Mouse (Mus musculus): Measurements from ENCODE around the gene E2f8. TPM values are rescaled to one million over a fixed set of nuclear protein-coding genes. Genes with fewer than 3 reads are reported as not detected.

E2f8 gene
- total and polyA plus RNA-seq, 3 experiments = 2.6 to 17.1 (median 3.8) TPM

- Histone ChIP-seq H3K4me1 (ENCODE audit: control insufficient read depth in 1 of 2, insufficient read depth in 2 of 2) (peaks cover 5 to 25% of the 10 kb centered on the region in 2 experiments; a peak in 2 of 4 replicates), H3K36me3 (replicated peaks in 1 of 2; ENCODE audit: control insufficient read depth in 1 of 2, insufficient read depth in 1 of 2, low read length in 1 of 2) (no peaks in the 10 kb centered on the region), H3K9ac (ENCODE audit: insufficient read depth, low read depth) (no peak overlapping the region), H3K27me3 (replicated peaks) (no peaks in the 10 kb centered on the region), H3K9me3 (replicated peaks; ENCODE audit: low read length) (no peaks in the 10 kb centered on the region), H3K4me3 (replicated peaks in 1 of 3; ENCODE audit: low read depth in 2 of 3, low read length in 2 of 3, poor library complexity in 1 of 3) (peak overlapping the region in 1 of 3 experiments; percentile 17), H3K4me2 (ENCODE audit: insufficient read depth, low read depth, poor library complexity, severe bottlenecking) (peak overlapping the region; percentile 73), H3K79me2 (replicated peaks; ENCODE audit: control insufficient read depth, extremely low read depth, insufficient read depth, poor library complexity, severe bottlenecking) (no peaks in the 10 kb centered on the region), H3K27ac (ENCODE audit: insufficient read depth, low read depth) (no peak overlapping the region)
- TF ChIP-seq POLR2A (IDR thresholded peaks at IDR 0.05; ENCODE audit: low read depth, low read length) (no peak; the same call in 1 of the 2 replicates), ELF1 (IDR thresholded peaks at IDR 0.05; ENCODE audit: low read depth, low read length) (no peak), HCFC1 (IDR thresholded peaks at IDR 0.05; ENCODE audit: low read depth, low read length) (no peak), MAZ (IDR thresholded peaks at IDR 0.05; ENCODE audit: low read depth, low read length) (no peak), NELFE (IDR thresholded peaks at IDR 0.05; ENCODE audit: low read depth, low read length) (no peak), KAT2A (IDR thresholded peaks at IDR 0.05; ENCODE audit: insufficient replicate concordance, low read length) (no peak), ZKSCAN1 (IDR thresholded peaks at IDR 0.05; ENCODE audit: borderline replicate concordance, low read depth, low read length) (no peak), MAFK (IDR thresholded peaks at IDR 0.05; ENCODE audit: insufficient replicate concordance, low read length) (no peak)
- no peak for DNase-seq (ENCODE audit: extremely low read depth)
- dilution Hi-C loops (cut with MboI; ENCODE audit: extremely low pct_ligation_motif_present, extremely low pct_unique_long_range_greater_than_20kb, low sequenced_read_pairs) = no loop called here
- in situ Hi-C loops (cut with MboI; ENCODE audit: low pct_ligation_motif_present, low pct_unique_long_range_greater_than_20kb, low sequenced_read_pairs) = no loop called here
Measured at GRCm38 (mm10) chr7:48909342-48909671, 27.9 kb upstream of the E2f8 start.

- Histone ChIP-seq H3K4me2 (ENCODE audit: insufficient read depth, low read depth, poor library complexity, severe bottlenecking) (peak within 1 kb of the TSS; percentile 73), H3K27me3 (replicated peaks) (no peaks in the 10 kb centered on the region), H3K4me1 (ENCODE audit: control insufficient read depth in 1 of 2, insufficient read depth in 2 of 2) (peaks cover 5 to 25% of the 10 kb centered on the region in 2 experiments; a peak in 2 of 4 replicates), H3K9ac (ENCODE audit: insufficient read depth, low read depth) (0 out of 2 replicates have a peak within 1 kb of the TSS, but pooled peaks have one; percentile 5), H3K27ac (ENCODE audit: insufficient read depth, low read depth) (0 out of 2 replicates have a peak within 1 kb of the TSS, but pooled peaks have one; percentile 2), H3K36me3 (replicated peaks in 1 of 2; ENCODE audit: control insufficient read depth in 1 of 2, insufficient read depth in 1 of 2, low read length in 1 of 2) (no peaks in the 10 kb centered on the region), H3K79me2 (replicated peaks; ENCODE audit: control insufficient read depth, extremely low read depth, insufficient read depth, poor library complexity, severe bottlenecking) (no peaks in the 10 kb centered on the region), H3K9me3 (replicated peaks; ENCODE audit: low read length) (no peaks in the 10 kb centered on the region), H3K4me3 (replicated peaks in 1 of 3; ENCODE audit: low read depth in 2 of 3, low read length in 2 of 3, poor library complexity in 1 of 3) (peak within 1 kb of the TSS in 2 of 3 experiments; percentile 0 to 17)
- peak; percentile 73 for DNase-seq (ENCODE audit: extremely low read depth)
- in situ Hi-C loops (cut with MboI; ENCODE audit: low pct_ligation_motif_present, low pct_unique_long_range_greater_than_20kb, low sequenced_read_pairs) = no loop called here
- dilution Hi-C loops (cut with MboI; ENCODE audit: extremely low pct_ligation_motif_present, extremely low pct_unique_long_range_greater_than_20kb, low sequenced_read_pairs) = no loop called here
- TF ChIP-seq MEF2A (IDR thresholded peaks at IDR 0.05; ENCODE audit: borderline replicate concordance, low read depth, low read length) (peak; percentile 40; the same call in 1 of the 2 replicates), JUND (conservative IDR thresholded peaks at IDR 0.05; ENCODE audit: low read depth, low read length) (0 out of 2 replicates have a peak, but pooled peaks have one; percentile 10), MAX (IDR thresholded peaks at IDR 0.05; ENCODE audit: low read length) (peak; percentile 89), SIN3A (IDR thresholded peaks at IDR 0.05; ENCODE audit: low read length) (peak; percentile 49; the same call in 1 of the 2 replicates), POLR2A (IDR thresholded peaks at IDR 0.05; ENCODE audit: low read depth, low read length) (peak; percentile 38; the same call in 1 of the 2 replicates), GABPA (IDR thresholded peaks at IDR 0.05; ENCODE audit: insufficient replicate concordance, low read depth, low read length) (no peak), RCOR1 (conservative IDR thresholded peaks at IDR 0.05; ENCODE audit: low read depth, low read length) (no peak), CHD1 (IDR thresholded peaks at IDR 0.05; ENCODE audit: low read depth, low read length) (no peak), ETS1 (conservative IDR thresholded peaks at IDR 0.05; ENCODE audit: low read depth, low read length) (peak; percentile 77), ZC3H11A (IDR thresholded peaks at IDR 0.05; ENCODE audit: low read depth, low read length) (no peak), MYC (IDR thresholded peaks at IDR 0.05; ENCODE audit: low read depth, low read length) (peak; percentile 85), POLR2AphosphoS2 (IDR thresholded peaks at IDR 0.05; ENCODE audit: low read depth, low read length) (no peak), TCF12 (IDR thresholded peaks at IDR 0.05; ENCODE audit: low read depth, low read length) (peak; percentile 43; the same call in 1 of the 2 replicates), NRF1 (IDR thresholded peaks at IDR 0.05; ENCODE audit: low read depth, low read length) (no peak), PAX5 (IDR thresholded peaks at IDR 0.05; ENCODE audit: low read length) (no peak), RAD21 (IDR thresholded peaks at IDR 0.05; ENCODE audit: low read depth, low read length) (no peak), CTCF (conservative IDR thresholded peaks at IDR 0.05 in 1 of 2, IDR thresholded peaks at IDR 0.05 in 1 of 2; ENCODE audit: low read depth in 2 of 2, low read length in 2 of 2) (no peak), MAZ (IDR thresholded peaks at IDR 0.05; ENCODE audit: low read depth, low read length) (no peak), IRF4 (IDR thresholded peaks at IDR 0.05; ENCODE audit: low read depth, low read length) (peak; percentile 29; the same call in 1 of the 2 replicates), SMC3 (IDR thresholded peaks at IDR 0.05; ENCODE audit: low read depth, low read length) (no peak), CHD2 (IDR thresholded peaks at IDR 0.05; ENCODE audit: low read length) (no peak), HCFC1 (IDR thresholded peaks at IDR 0.05; ENCODE audit: low read depth, low read length) (no peak), UBTF (IDR thresholded peaks at IDR 0.05; ENCODE audit: low read depth, low read length) (no peak), E2F4 (IDR thresholded peaks at IDR 0.05; ENCODE audit: insufficient replicate concordance, low read depth, low read length) (no peak), TBP (conservative IDR thresholded peaks at IDR 0.05; ENCODE audit: low read depth, low read length) (no peak), MAFK (IDR thresholded peaks at IDR 0.05; ENCODE audit: insufficient replicate concordance, low read length) (0 out of 2 replicates have a peak, but pooled peaks have one; percentile 41)
Measured at GRCm38 (mm10) chr7:48908521-48909341, 27.3 kb upstream of the E2f8 start, which contains the start of gene Nav2. TSS of gene Nav2 (plus strand) at chr7:48908716.

Measured in CH12.LX (cell line).